Mouse (Mus musculus): ENCODE data around the gene Olfr982. TPM values are rescaled to one million over a fixed set of nuclear protein-coding genes. Genes with fewer than 3 reads are reported as not detected.

Gene Olfr982
- not detected in 2 replicates for polyA plus RNA-seq (2016; fragmentation: Nextera tagmentation; extraction: Ambion mirVana)

DNA sequence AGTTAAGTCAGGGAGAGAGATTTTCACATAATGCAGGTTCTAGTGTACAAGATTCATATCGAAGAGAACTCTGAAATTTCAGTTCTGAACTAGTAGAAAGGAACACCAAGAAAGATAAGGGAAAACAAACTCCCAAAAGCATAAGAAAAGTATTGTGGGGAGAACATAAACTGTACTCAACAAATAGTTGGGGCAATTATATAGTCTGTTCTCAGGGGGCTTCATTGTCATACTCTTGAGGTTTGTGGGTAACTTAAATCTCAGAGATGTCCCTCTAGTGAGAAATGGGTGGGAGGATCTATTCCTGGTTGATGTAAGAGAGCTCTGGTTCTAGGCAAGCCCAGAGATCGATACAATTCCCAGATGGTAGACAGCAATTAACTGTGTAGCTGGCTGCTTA lies at the start of gene Olfr982:
Olfr982 (plus strand) TSS at position 301 of the 400 bp plus-strand sequence.
- H3K36me3 ChIP-seq: no peaks in the 10 kb centered on the region
- DNase-seq (ENCODE audit: low spot score): no peak
- H3K27me3 ChIP-seq (ENCODE audit: insufficient read depth, poor library complexity, severe bottlenecking): no peaks in the 10 kb centered on the region
- H3K4me1 ChIP-seq (replicated peaks): no peaks in the 10 kb centered on the region
- 87% methylated on average over 2 of the region's 2 CpGs for WGBS
- no peak within 1 kb of the TSS for H3K4me3 ChIP-seq
- H3K27ac ChIP-seq: no peak within 1 kb of the TSS
- no peaks in the 10 kb centered on the region for H3K9me3 ChIP-seq

DNA sequence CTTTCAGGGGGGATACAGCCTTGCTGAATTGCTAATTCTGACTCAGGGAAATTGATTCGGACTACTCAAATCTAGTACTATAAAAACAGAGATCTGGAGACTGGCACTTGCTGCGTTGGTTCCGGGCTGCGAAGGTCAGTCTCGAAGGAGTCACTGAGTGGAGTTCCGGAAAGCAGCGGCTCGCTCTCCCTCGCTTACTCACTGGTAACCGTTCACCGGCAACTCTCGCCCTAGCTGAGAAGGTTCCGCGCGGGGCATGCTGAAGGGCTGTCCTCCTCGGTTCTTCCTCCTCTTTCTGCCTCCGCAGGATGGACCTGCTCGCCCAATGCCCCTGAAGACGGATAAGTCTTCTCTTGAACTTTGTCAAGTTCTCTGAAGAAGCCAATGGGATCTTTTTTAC lies 23.5 kb upstream of the Olfr982 start:
- Histone ChIP-seq H3K4me3 (no peak overlapping the region), H3K4me1 (replicated peaks) (no peaks in the 10 kb centered on the region), H3K36me3 (no peaks in the 10 kb centered on the region), H3K27ac (no peak overlapping the region), H3K27me3 (ENCODE audit: insufficient read depth, poor library complexity, severe bottlenecking) (no peaks in the 10 kb centered on the region), H3K9me3 (no peaks in the 10 kb centered on the region)
- no peak for DNase-seq (ENCODE audit: low spot score)
- 93% methylated on average over 19 of the region's 19 CpGs for WGBS

DNA sequence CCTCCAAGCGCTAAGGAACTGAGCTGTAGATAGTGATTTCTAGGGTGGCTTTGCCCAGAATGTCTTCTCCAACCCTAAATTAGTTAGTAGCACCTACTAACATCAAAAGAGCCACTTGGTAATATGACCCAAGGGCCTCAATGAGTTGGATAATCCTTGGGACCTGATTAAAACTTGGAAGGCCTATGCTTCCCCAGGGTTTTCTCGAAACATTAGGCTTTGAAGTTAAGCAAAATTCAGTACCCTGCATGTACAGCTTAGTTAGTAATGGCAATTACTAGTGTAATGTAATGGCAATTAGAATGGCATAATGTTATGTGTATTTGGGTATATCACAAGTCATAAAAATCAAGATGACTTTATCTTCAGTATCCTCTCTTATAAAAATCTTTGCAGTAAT lies 19.9 kb downstream of the Olfr982 start, which contains the start of gene Olfr983:
Olfr983 (minus strand) TSS at position 101 of the 400 bp plus-strand sequence.
- H3K27ac ChIP-seq: no peak within 1 kb of the TSS
- no peaks in the 10 kb centered on the region for H3K27me3 ChIP-seq (ENCODE audit: insufficient read depth, poor library complexity, severe bottlenecking)
- H3K4me1 ChIP-seq (replicated peaks): no peaks in the 10 kb centered on the region
- H3K4me3 ChIP-seq: no peak within 1 kb of the TSS
- no peaks in the 10 kb centered on the region for H3K36me3 ChIP-seq
- WGBS: 88% methylated on average over 2 of the region's 2 CpGs
- DNase-seq (ENCODE audit: low spot score): no peak
- no peaks in the 10 kb centered on the region for H3K9me3 ChIP-seq

DNA sequence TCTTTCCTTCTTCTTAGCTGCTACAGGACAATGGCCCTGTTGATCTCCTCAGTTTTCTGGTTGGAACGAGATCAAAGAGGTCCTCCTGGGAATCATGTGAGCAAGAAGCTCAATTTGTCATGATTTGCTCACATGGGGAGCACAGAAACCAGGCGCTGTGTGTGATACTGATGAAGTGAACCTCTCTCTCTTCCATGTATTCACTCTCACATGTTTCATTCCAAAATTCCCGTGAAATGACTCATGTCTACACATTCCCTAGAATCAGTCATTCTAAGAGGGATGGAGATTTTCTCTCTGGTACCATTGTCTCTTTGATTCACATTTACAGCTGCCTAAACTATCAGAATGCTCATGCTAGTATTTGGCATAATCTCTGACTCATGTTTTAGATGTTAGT lies 21.1 kb downstream of the Olfr982 start:
- no peaks in the 10 kb centered on the region for H3K27me3 ChIP-seq (ENCODE audit: insufficient read depth, poor library complexity, severe bottlenecking)
- H3K9me3 ChIP-seq: no peaks in the 10 kb centered on the region
- H3K27ac ChIP-seq: no peak overlapping the region
- 62% methylated on average over 3 of the region's 3 CpGs for WGBS
- no peak for DNase-seq (ENCODE audit: low spot score)
- H3K36me3 ChIP-seq: no peaks in the 10 kb centered on the region
- H3K4me1 ChIP-seq (replicated peaks): no peaks in the 10 kb centered on the region
- no peak overlapping the region for H3K4me3 ChIP-seq

DNA sequence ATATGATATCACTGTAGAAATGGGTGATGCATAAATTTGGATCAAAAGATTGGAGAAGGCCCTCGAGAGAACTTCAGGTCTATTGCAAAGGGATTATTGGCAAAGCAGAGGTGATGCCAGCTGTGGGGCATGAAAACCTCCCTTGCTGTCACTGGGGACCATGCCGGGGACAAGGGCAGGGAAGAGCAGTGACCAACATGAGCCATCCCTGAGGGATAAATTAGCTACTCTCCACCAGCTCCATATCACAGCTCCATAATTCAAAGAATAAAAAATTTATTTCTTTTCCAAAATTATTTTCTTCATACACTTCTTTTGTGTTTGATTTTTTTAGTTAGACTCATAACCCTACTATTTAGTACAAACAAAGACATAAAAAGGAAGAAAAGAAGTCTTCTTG lies 40.5 kb downstream of the Olfr982 start, which contains the start of gene Olfr984:
Olfr984 (minus strand) TSS at position 101 of the 400 bp plus-strand sequence.
- H3K9me3 ChIP-seq: no peaks in the 10 kb centered on the region
- DNase-seq (ENCODE audit: low spot score): no peak
- WGBS: 85% methylated on average over 2 of the region's 2 CpGs

DNA sequence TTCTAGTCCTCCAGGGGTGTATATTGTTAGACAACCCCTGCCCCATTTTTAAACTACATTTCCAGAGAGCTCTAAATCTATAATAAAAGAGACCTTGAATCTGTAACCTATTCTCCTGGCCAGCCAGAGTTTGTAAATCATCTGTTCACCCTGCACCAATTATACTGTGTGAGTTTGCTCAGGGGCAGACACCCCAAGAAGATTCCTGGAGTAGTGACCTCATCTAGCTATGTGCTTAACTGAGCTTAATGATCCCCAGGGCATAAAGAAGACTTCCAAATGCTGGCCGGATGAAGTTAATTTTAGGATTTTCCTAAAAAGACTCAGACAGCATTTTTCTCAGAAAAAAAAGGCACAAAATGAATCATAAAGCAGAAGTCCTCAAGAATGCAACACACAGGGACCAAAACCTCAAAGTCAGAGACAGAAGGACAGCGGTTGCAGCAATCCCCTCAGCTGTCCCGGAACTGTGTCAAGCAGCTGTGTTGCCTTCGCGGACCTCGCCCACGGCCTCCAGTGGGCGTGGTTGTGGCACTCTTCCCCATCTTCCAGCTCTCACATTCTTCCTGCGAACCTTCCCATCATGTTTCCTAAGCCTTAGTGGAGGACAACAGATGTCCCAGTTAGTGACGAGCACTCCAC lies 43.1 kb downstream of the Olfr982 start:
- no peak for DNase-seq (ENCODE audit: low spot score)
- no peaks in the 10 kb centered on the region for H3K27me3 ChIP-seq (ENCODE audit: insufficient read depth, poor library complexity, severe bottlenecking)
- WGBS: 72% methylated on average over 10 of the region's 10 CpGs

More for the DNA sequence above, 40.5 kb downstream of the Olfr982 start, which contains the start of gene Olfr984:
- Histone ChIP-seq H3K27ac (no peak within 1 kb of the TSS), H3K4me3 (no peak within 1 kb of the TSS), H3K27me3 (ENCODE audit: insufficient read depth, poor library complexity, severe bottlenecking) (no peaks in the 10 kb centered on the region), H3K4me1 (replicated peaks) (no peaks in the 10 kb centered on the region), H3K36me3 (no peaks in the 10 kb centered on the region)

DNA sequence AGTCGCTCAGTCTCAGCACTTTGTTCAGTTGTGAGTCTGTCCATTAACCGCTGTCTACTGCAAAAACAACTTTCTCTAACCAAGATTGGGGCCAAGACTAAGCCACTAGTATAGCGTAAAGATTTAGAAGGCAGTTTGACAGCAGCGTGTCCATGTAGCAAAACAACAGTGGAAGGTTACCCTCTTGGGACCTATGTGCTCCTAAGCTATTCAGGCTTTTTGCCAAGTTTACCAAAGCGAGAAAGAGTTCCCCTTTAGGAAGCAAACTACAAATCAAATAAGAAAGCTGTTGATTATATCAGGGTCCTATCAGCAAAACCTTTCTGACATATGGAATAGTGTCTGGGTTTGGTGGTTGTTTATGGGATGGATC lies 43.6 kb downstream of the Olfr982 start:
- Histone ChIP-seq H3K36me3 (no peaks in the 10 kb centered on the region), H3K4me3 (no peak overlapping the region), H3K27me3 (ENCODE audit: insufficient read depth, poor library complexity, severe bottlenecking) (no peaks in the 10 kb centered on the region), H3K4me1 (replicated peaks) (no peaks in the 10 kb centered on the region), H3K27ac (no peak overlapping the region), H3K9me3 (no peaks in the 10 kb centered on the region)
- DNase-seq (ENCODE audit: low spot score): no peak
- WGBS: 89% methylated on average over 5 of the region's 5 CpGs

More for the DNA sequence above, 43.1 kb downstream of the Olfr982 start:
- Histone ChIP-seq H3K9me3 (no peaks in the 10 kb centered on the region), H3K4me3 (no peak overlapping the region), H3K4me1 (replicated peaks) (no peaks in the 10 kb centered on the region), H3K27ac (no peak overlapping the region), H3K36me3 (no peaks in the 10 kb centered on the region)

Other genes starting within 250 kb of the Olfr982 start
- not detected in 2 replicates for gene Olfr971, start 237.0 kb upstream of the Olfr982 start, polyA plus RNA-seq (2016; fragmentation: Nextera tagmentation; extraction: Ambion mirVana)
- not detected in 2 replicates for gene Olfr972, start 207.4 kb upstream of the Olfr982 start, polyA plus RNA-seq (2016; fragmentation: Nextera tagmentation; extraction: Ambion mirVana)
- gene Olfr229, start 166.5 kb upstream of the Olfr982 start, polyA plus RNA-seq (2016; fragmentation: Nextera tagmentation; extraction: Ambion mirVana): not detected in 2 replicates
- gene Olfr974, start 136.3 kb upstream of the Olfr982 start, polyA plus RNA-seq (2016; fragmentation: Nextera tagmentation; extraction: Ambion mirVana): not detected in 2 replicates
- not detected in 2 replicates for gene Olfr975, start 121.8 kb upstream of the Olfr982 start, polyA plus RNA-seq (2016; fragmentation: Nextera tagmentation; extraction: Ambion mirVana)
- not detected in 2 replicates for gene Olfr976, start 112.7 kb upstream of the Olfr982 start, polyA plus RNA-seq (2016; fragmentation: Nextera tagmentation; extraction: Ambion mirVana)
- gene Olfr978, start 81.7 kb upstream of the Olfr982 start, polyA plus RNA-seq (2016; fragmentation: Nextera tagmentation; extraction: Ambion mirVana): not detected in 2 replicates
- gene Olfr979, start 70.4 kb upstream of the Olfr982 start, polyA plus RNA-seq (2016; fragmentation: Nextera tagmentation; extraction: Ambion mirVana): not detected in 2 replicates
- gene Olfr980, start 64.2 kb upstream of the Olfr982 start, polyA plus RNA-seq (2016; fragmentation: Nextera tagmentation; extraction: Ambion mirVana): not detected in 2 replicates
- gene Olfr981, start 52.4 kb upstream of the Olfr982 start, polyA plus RNA-seq (2016; fragmentation: Nextera tagmentation; extraction: Ambion mirVana): not detected in 2 replicates
- not detected in 2 replicates for gene Olfr983, start 19.8 kb downstream of the Olfr982 start, polyA plus RNA-seq (2016; fragmentation: Nextera tagmentation; extraction: Ambion mirVana)
- 0.04 TPM in 1 of 2 replicates, not detected in the other for gene Olfr984, start 40.4 kb downstream of the Olfr982 start, polyA plus RNA-seq (2016; fragmentation: Nextera tagmentation; extraction: Ambion mirVana)
- not detected in 2 replicates for gene Olfr985, start 56.4 kb downstream of the Olfr982 start, polyA plus RNA-seq (2016; fragmentation: Nextera tagmentation; extraction: Ambion mirVana)
- gene Tmem225, start 74.3 kb downstream of the Olfr982 start, polyA plus RNA-seq (2016; fragmentation: Nextera tagmentation; extraction: Ambion mirVana): not detected in 2 replicates
- gene Olfr986, start 107.1 kb downstream of the Olfr982 start, polyA plus RNA-seq (2016; fragmentation: Nextera tagmentation; extraction: Ambion mirVana): not detected in 2 replicates
- 6.8 and 7.5 TPM in 2 replicates for gene Zfp202, start 118.5 kb downstream of the Olfr982 start, polyA plus RNA-seq (2016; fragmentation: Nextera tagmentation; extraction: Ambion mirVana)
- 5.3 and 12.8 TPM in 2 replicates for gene Scn3b, start 195.4 kb downstream of the Olfr982 start, polyA plus RNA-seq (2016; fragmentation: Nextera tagmentation; extraction: Ambion mirVana)

Data from hindbrain, embryonic 10.5 days (tissue).